11 mouse cellular contexts compared by ENCODE assay signal in the genomic region with DNA sequence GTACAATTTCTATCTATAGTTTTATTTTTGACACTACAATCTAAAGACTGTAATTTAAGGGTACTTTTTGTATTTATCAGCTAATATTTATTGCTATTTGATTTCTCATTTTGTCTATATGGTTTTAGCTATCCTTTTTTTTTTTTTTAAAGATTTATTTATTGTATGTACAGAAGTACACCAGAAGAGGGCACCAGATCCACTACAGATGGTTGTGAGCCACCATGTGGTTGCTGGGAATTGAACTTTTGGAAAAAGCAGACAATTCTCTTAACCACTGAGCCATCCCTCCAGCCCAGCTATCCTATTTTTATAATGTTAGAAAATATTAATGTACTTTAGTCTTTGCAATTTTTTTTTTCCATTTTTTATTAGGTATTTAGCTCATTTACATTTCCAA. TPM values are rescaled to one million over a fixed set of nuclear protein-coding genes. Genes with fewer than 3 reads are reported as not detected.
A peak's percentile ranks its signal among the peaks of the same experiment; 100 is the strongest.
DNase-seq lines count a peak whose midpoint lies in the region; ATAC-seq and TF ChIP-seq lines count a peak whose summit lies in the region.
"Had no signal": no experiment of that assay in that cellular context is flagged by ENCODE, and none has a peak within 500 bp of the region (broad histone marks: within the 10 kb centered on the region; RNA-seq: fewer than 3 reads in every experiment).

No protein-coding gene starts in this region.

- peak; percentile 72 for TF ChIP-seq CTCF in kidney, postnatal 0 days (IDR thresholded peaks at IDR 0.05; ENCODE audit: low read depth)
- peak in 1 of 2 experiments; percentile 86; a peak in 2 of 4 replicates for TF ChIP-seq CTCF in CH12.LX (conservative IDR thresholded peaks at IDR 0.05 in 1 of 2, IDR thresholded peaks at IDR 0.05 in 1 of 2; ENCODE audit: low read depth in 2 of 2, low read length in 2 of 2)

- in situ Hi-C loops in CH12.LX (cut with MboI; ENCODE audit: low pct_ligation_motif_present, low pct_unique_long_range_greater_than_20kb, low sequenced_read_pairs): loop anchor here (10.0 to 25.0 kb wide), 2 partner anchors 117 to 289 kb away; a partner anchor contains a TSS

- H3K36me3 ChIP-seq in kidney, postnatal 0 days (ENCODE audit: insufficient read depth, low read length): no peaks in the 10 kb centered on the region
- no peaks in the 10 kb centered on the region for H3K36me3 ChIP-seq in CH12.LX (replicated peaks in 1 of 2; ENCODE audit: control insufficient read depth in 1 of 2, insufficient read depth in 1 of 2, low read length in 1 of 2)
- H3K36me3 ChIP-seq: embryonic facial prominence, embryonic 15.5 days; neural tube, embryonic 12.5 days had no signal

- H3K27ac ChIP-seq in kidney, postnatal 0 days: no peak overlapping the region
- no peak overlapping the region for H3K27ac ChIP-seq in CH12.LX (ENCODE audit: insufficient read depth, low read depth)
- H3K27ac ChIP-seq: embryonic facial prominence, embryonic 15.5 days; neural tube, embryonic 12.5 days had no signal

- TF ChIP-seq RAD21 in CH12.LX (IDR thresholded peaks at IDR 0.05; ENCODE audit: low read depth, low read length): peak; percentile 72

- no peak overlapping the region for H3K9ac ChIP-seq in kidney, postnatal 0 days (ENCODE audit: low read depth, low read length)
- H3K9ac ChIP-seq in CH12.LX (ENCODE audit: insufficient read depth, low read depth): no peak overlapping the region
- H3K9ac ChIP-seq: embryonic facial prominence, embryonic 15.5 days; neural tube, embryonic 12.5 days had no signal

- no peak overlapping the region for H3K4me3 ChIP-seq in kidney, postnatal 0 days (replicated peaks; ENCODE audit: low read depth, low read length)
- no peak overlapping the region for H3K4me3 ChIP-seq in CH12.LX (replicated peaks in 1 of 3; ENCODE audit: low read depth in 2 of 3, low read length in 2 of 3, poor library complexity in 1 of 3)
- H3K4me3 ChIP-seq: embryonic facial prominence, embryonic 15.5 days; neural tube, embryonic 12.5 days had no signal

- no peaks in the 10 kb centered on the region for H3K9me3 ChIP-seq in kidney, postnatal 0 days (replicated peaks; ENCODE audit: low read length)
- no peaks in the 10 kb centered on the region for H3K9me3 ChIP-seq in CH12.LX (replicated peaks; ENCODE audit: low read length)
- H3K9me3 ChIP-seq: embryonic facial prominence, embryonic 15.5 days; neural tube, embryonic 12.5 days had no signal

- H3K4me2 ChIP-seq in kidney, postnatal 0 days (ENCODE audit: low read length): no peak overlapping the region
- H3K4me2 ChIP-seq in CH12.LX (ENCODE audit: insufficient read depth, low read depth, poor library complexity, severe bottlenecking): no peak overlapping the region
- H3K4me2 ChIP-seq: embryonic facial prominence, embryonic 15.5 days; neural tube, embryonic 12.5 days had no signal

- peak; percentile 53 for DNase-seq in kidney, postnatal 0 days (ENCODE audit: low spot score)
- DNase-seq in kidney, postnatal 25 days: no peak
- peak; percentile 61 for DNase-seq in CH12.LX (ENCODE audit: extremely low read depth)
- peak; percentile 62 for DNase-seq in ZHBTc4 (ENCODE audit: low read depth, low spot score)
- peak; percentile 23 for DNase-seq in mesoderm, embryonic 11.5 days (ENCODE audit: low read depth, low spot score)
- DNase-seq in cerebellum, postnatal 36 days: no peak
- DNase-seq in layer of hippocampus, postnatal 14 days (ENCODE audit: low spot score in 2 of 2): no peak
- DNase-seq: adrenal gland, adult 8-10 months; gastrocnemius, postnatal 36 days had no signal

- H3K79me2 ChIP-seq in CH12.LX (replicated peaks; ENCODE audit: control insufficient read depth, extremely low read depth, insufficient read depth, poor library complexity, severe bottlenecking): no peaks in the 10 kb centered on the region

- no peaks in the 10 kb centered on the region for H3K4me1 ChIP-seq in kidney, postnatal 0 days (replicated peaks; ENCODE audit: insufficient read depth, low read length)
- no peaks in the 10 kb centered on the region for H3K4me1 ChIP-seq in CH12.LX (ENCODE audit: control insufficient read depth in 1 of 2, insufficient read depth in 2 of 2)
- H3K4me1 ChIP-seq: embryonic facial prominence, embryonic 15.5 days; neural tube, embryonic 12.5 days had no signal

- dilution Hi-C loops in CH12.LX (cut with MboI; ENCODE audit: extremely low pct_ligation_motif_present, extremely low pct_unique_long_range_greater_than_20kb, low sequenced_read_pairs): no loop called here

- no peak for TF ChIP-seq POLR2A in CH12.LX (IDR thresholded peaks at IDR 0.05; ENCODE audit: low read depth, low read length)

- no peak for ATAC-seq in kidney, postnatal 0 days (replicated peaks; ENCODE audit: low FRiP score, low read depth)

- TF ChIP-seq EP300 in CH12.LX (IDR thresholded peaks at IDR 0.05; ENCODE audit: low read length): no peak

- no peaks in the 10 kb centered on the region for H3K27me3 ChIP-seq in kidney, postnatal 0 days (ENCODE audit: insufficient read depth, low read length)
- no peaks in the 10 kb centered on the region for H3K27me3 ChIP-seq in CH12.LX (replicated peaks)
- H3K27me3 ChIP-seq: embryonic facial prominence, embryonic 15.5 days; neural tube, embryonic 12.5 days had no signal

TF ChIP-seq in CH12.LX, 34 proteins besides CTCF, POLR2A, EP300 and RAD21:
- no peak for TF ChIP-seq ZKSCAN1 (IDR thresholded peaks at IDR 0.05; ENCODE audit: borderline replicate concordance, low read depth, low read length)
- 0 out of 2 replicates have a peak, but pooled peaks have one; percentile 31 for TF ChIP-seq IRF4 (IDR thresholded peaks at IDR 0.05; ENCODE audit: low read depth, low read length)
- 0 out of 2 replicates have a peak, but pooled peaks have one; percentile 15 for TF ChIP-seq JUND (conservative IDR thresholded peaks at IDR 0.05; ENCODE audit: low read depth, low read length)
- no peak for TF ChIP-seq PAX5 (IDR thresholded peaks at IDR 0.05; ENCODE audit: low read length)
- TF ChIP-seq MYC (IDR thresholded peaks at IDR 0.05; ENCODE audit: low read depth, low read length): peak; percentile 96
- peak; percentile 73 for TF ChIP-seq SMC3 (IDR thresholded peaks at IDR 0.05; ENCODE audit: low read depth, low read length)
- TF ChIP-seq ZNF384 (IDR thresholded peaks at IDR 0.05; ENCODE audit: low read depth, low read length): peak; percentile 96
- peak; percentile 53 for TF ChIP-seq ZC3H11A (IDR thresholded peaks at IDR 0.05; ENCODE audit: low read depth, low read length)
- TF ChIP-seq USF1 (IDR thresholded peaks at IDR 0.05; ENCODE audit: low read depth, low read length): no peak
- TF ChIP-seq ZMIZ1 (IDR thresholded peaks at IDR 0.05; ENCODE audit: low read depth, low read length): no peak
- TF ChIP-seq MAX (IDR thresholded peaks at IDR 0.05; ENCODE audit: low read length): peak; percentile 54; the same call in 1 of the 2 replicates
- no peak for TF ChIP-seq MEF2A (IDR thresholded peaks at IDR 0.05; ENCODE audit: borderline replicate concordance, low read depth, low read length)
- TF ChIP-seq POLR2AphosphoS2 (IDR thresholded peaks at IDR 0.05; ENCODE audit: low read depth, low read length): no peak
- TF ChIP-seq E2F4 (IDR thresholded peaks at IDR 0.05; ENCODE audit: insufficient replicate concordance, low read depth, low read length): 0 out of 2 replicates have a peak, but pooled peaks have one; percentile 26
- no peak for TF ChIP-seq ELF1 (IDR thresholded peaks at IDR 0.05; ENCODE audit: low read depth, low read length)
- 0 out of 2 replicates have a peak, but pooled peaks have one; percentile 17 for TF ChIP-seq JUN (IDR thresholded peaks at IDR 0.05; ENCODE audit: insufficient read depth, low read depth, low read length)
- no peak for TF ChIP-seq MAZ (IDR thresholded peaks at IDR 0.05; ENCODE audit: low read depth, low read length)

RNA-seq across cellular contexts. Expression of a gene that starts 4.8 kb away (rescaled TPM):
- polyA plus RNA-seq in kidney, postnatal 0 days (2015; fragmentation: Nextera tagmentation; extraction: Ambion mirVana): 0.26 and 0.41 TPM in 2 replicates
- total RNA-seq in CH12.LX (2012; rRNA removed) (0.04 TPM in 2 replicates), CH12.LX (2014; rRNA removed) (0.13 and 0.19 TPM in 2 replicates)
- 0.04 and 0.07 TPM in 2 replicates for polyA plus RNA-seq in CH12.LX (2012; ENCODE audit: insufficient read length, low read depth)
- 1 to 10 TPM in 1 of 2 experiments, under 1 TPM in 1; 0.62 to 1.0 TPM for total RNA-seq in layer of hippocampus, postnatal 14 days (2021)
- total RNA-seq: gastrocnemius, postnatal 36 days had no signal

RNA-seq across cellular contexts. Expression of a gene that starts 28.2 kb away (rescaled TPM):
- polyA plus RNA-seq in kidney, postnatal 0 days (2015; fragmentation: Nextera tagmentation; extraction: Ambion mirVana): 8.8 and 9.2 TPM in 2 replicates
- total RNA-seq in CH12.LX (2012; rRNA removed) (8.4 and 10.6 TPM in 2 replicates), CH12.LX (2014; rRNA removed) (13.9 and 14.2 TPM in 2 replicates)
- 11.9 and 14.9 TPM in 2 replicates for polyA plus RNA-seq in CH12.LX (2012; ENCODE audit: insufficient read length, low read depth)
- 1 to 10 TPM; 7.8 to 8.7 TPM for total RNA-seq in layer of hippocampus, postnatal 14 days (2021)

Comparison
In these comparisons a context has a peak if more than half of its experiments do, and no peak if none do; other contexts are left out.
1. DNase-seq: peak in kidney, postnatal 0 days (single experiment), CH12.LX (single experiment), ZHBTc4 (single experiment) and mesoderm, embryonic 11.5 days (single experiment); none in kidney, postnatal 25 days (0 of 2), cerebellum, postnatal 36 days (0 of 2) and layer of hippocampus, postnatal 14 days (0 of 2).